8 mouse cellular contexts compared by ENCODE assay signal in the genomic region with DNA sequence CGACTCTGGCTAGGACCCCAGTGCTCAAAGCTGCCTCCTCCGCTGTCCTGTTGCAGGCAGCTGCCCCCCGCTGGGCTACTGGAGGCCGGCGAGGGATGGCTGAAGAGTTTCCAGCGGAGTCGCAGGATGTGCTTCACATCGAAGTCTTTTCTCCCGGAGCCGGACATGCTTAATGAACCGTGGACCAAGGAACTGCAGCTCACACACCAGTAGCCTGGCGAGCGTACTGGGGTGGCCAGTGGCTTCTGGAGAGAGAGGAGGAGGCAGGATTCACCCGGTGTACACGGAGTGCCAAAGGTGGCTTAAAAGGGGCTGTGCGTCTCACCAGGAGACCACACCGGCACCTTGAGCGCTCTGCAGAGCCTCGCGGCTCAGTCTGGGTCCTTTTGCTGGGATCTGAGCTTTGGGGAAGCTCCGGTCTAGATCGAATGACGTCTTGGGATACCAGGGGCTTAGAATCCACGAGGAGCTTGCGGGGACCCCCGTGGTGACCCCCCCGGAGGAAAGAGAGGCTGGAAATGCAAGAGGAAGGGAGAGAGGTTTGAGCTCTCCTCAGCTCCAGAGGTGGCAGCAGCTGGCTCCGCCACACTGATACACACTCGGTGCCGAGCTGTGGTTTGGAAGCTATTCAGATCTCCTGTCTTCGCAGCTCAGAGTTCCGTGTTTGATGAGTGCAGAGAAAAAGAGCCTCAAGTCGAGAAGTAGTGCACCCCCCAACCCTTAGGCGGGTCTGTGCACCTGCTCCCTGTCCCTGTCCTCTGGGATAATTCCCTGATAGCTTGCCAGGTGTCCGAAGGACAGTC. TPM values are rescaled to one million over a fixed set of nuclear protein-coding genes. Genes with fewer than 3 reads are reported as not detected.
DNase-seq lines count a peak whose midpoint lies in the region; ATAC-seq and TF ChIP-seq lines count a peak whose summit lies in the region.

No protein-coding gene starts in this region.

- peaks cover 13% of the 10 kb centered on the region; the same call in 1 of the 2 replicates for H3K4me1 ChIP-seq in E14TG2a.4 (replicated peaks; ENCODE audit: low read depth, low read length)
- H3K4me1 ChIP-seq in embryonic facial prominence, embryonic 14.5 days (ENCODE audit: control insufficient read depth, insufficient read depth, low read length) = no peaks in the 10 kb centered on the region
- H3K4me1 ChIP-seq in intestine, embryonic 15.5 days (replicated peaks) = 0 out of 2 replicates have a peak, but pooled peaks cover 7% of the 10 kb centered on the region

- intact Hi-C loops in gastrocnemius, postnatal 36 days (cut with DNase I) = no loop called here

- H3ac ChIP-seq in myocyte (ENCODE audit: control insufficient read depth, insufficient read length) = no peak overlapping the region

- no peak for TF ChIP-seq POLR2A in myocyte (IDR thresholded peaks at IDR 0.05; ENCODE audit: insufficient read length, low read depth)

- H3K36me3 ChIP-seq in E14TG2a.4 (ENCODE audit: insufficient read depth, low read length) (no peaks in the 10 kb centered on the region), myocyte (ENCODE audit: control insufficient read depth, insufficient read depth) (no peaks in the 10 kb centered on the region)
- H3K36me3 ChIP-seq in embryonic facial prominence, embryonic 14.5 days (ENCODE audit: control insufficient read depth, insufficient read depth, low read length) = no peaks in the 10 kb centered on the region
- H3K36me3 ChIP-seq in intestine, embryonic 15.5 days = no peaks in the 10 kb centered on the region

- H3K27ac ChIP-seq in embryonic facial prominence, embryonic 14.5 days (replicated peaks; ENCODE audit: low read depth, low read length) = no peak overlapping the region
- no peak overlapping the region for H3K27ac ChIP-seq in intestine, embryonic 15.5 days

- under 1% methylated on average over 34 of the region's 35 CpGs for WGBS in embryonic facial prominence, embryonic 14.5 days
- 2% methylated on average over 35 of the region's 35 CpGs for WGBS in intestine, embryonic 15.5 days

- peak; percentile 2 for DNase-seq in gastrocnemius, postnatal 10 days
- DNase-seq in gastrocnemius, postnatal 36 days = no peak
- peak; percentile 42 for DNase-seq in embryonic facial prominence, embryonic 14.5 days (ENCODE audit: low spot score)
- no peak for DNase-seq in adrenal gland, adult 18-20 months (ENCODE audit: low spot score in 2 of 2)
- DNase-seq in kidney, adult 9 months = no peak

- no peaks in the 10 kb centered on the region for H3K79me2 ChIP-seq in myocyte (ENCODE audit: control insufficient read depth, insufficient read depth)

- H3K27me3 ChIP-seq in E14TG2a.4 (ENCODE audit: insufficient read depth, low read length) = peaks cover 30% of the 10 kb centered on the region
- peaks cover 27% of the 10 kb centered on the region for H3K27me3 ChIP-seq in embryonic facial prominence, embryonic 14.5 days (replicated peaks; ENCODE audit: control insufficient read depth, insufficient read depth, low read length)
- peaks cover 13% of the 10 kb centered on the region; the same call in 1 of the 2 replicates for H3K27me3 ChIP-seq in intestine, embryonic 15.5 days (replicated peaks)
- no peaks in the 10 kb centered on the region for H3K27me3 ChIP-seq in myocyte (ENCODE audit: control insufficient read depth, insufficient read depth, insufficient read length)

- H3K9ac ChIP-seq in embryonic facial prominence, embryonic 14.5 days (ENCODE audit: low read depth, low read length) = peak overlapping the region; percentile 59
- H3K9ac ChIP-seq in intestine, embryonic 15.5 days = peak overlapping the region; percentile 34; the same call in 1 of the 2 replicates

- no peak for TF ChIP-seq CTCF in E14TG2a.4 (conservative IDR thresholded peaks at IDR 0.05; ENCODE audit: low read length)

- peak overlapping the region; percentile 91 for H3K4me2 ChIP-seq in embryonic facial prominence, embryonic 14.5 days (ENCODE audit: low read depth, low read length)
- H3K4me2 ChIP-seq in intestine, embryonic 15.5 days (replicated peaks) = peak overlapping the region; percentile 93
- H3K4me2 ChIP-seq in myocyte (ENCODE audit: low read depth) = peak overlapping the region; percentile 60

- H3K4me3 ChIP-seq in E14TG2a.4 (replicated peaks; ENCODE audit: low read length) = peak overlapping the region; percentile 66
- H3K4me3 ChIP-seq in embryonic facial prominence, embryonic 14.5 days (ENCODE audit: low read depth, low read length) = peak overlapping the region; percentile 45
- H3K4me3 ChIP-seq in intestine, embryonic 15.5 days (replicated peaks) = peak overlapping the region; percentile 43
- peak overlapping the region; percentile 2 for H3K4me3 ChIP-seq in myocyte

- no peaks in the 10 kb centered on the region for H3K9me3 ChIP-seq in E14TG2a.4 (ENCODE audit: low read length)
- H3K9me3 ChIP-seq in embryonic facial prominence, embryonic 14.5 days (ENCODE audit: control insufficient read depth, low read length) = no peaks in the 10 kb centered on the region
- no peaks in the 10 kb centered on the region for H3K9me3 ChIP-seq in intestine, embryonic 15.5 days

- peak; percentile 78 for ATAC-seq in embryonic facial prominence, embryonic 14.5 days (ENCODE audit: low read depth)
- ATAC-seq in intestine, embryonic 15.5 days = peak; percentile 75

TF ChIP-seq in myocyte, 11 proteins besides CTCF, POLR2A, EP300 and RAD21:
- TF ChIP-seq POLR2AphosphoS2 (IDR thresholded peaks at IDR 0.05; ENCODE audit: insufficient read length, low read depth) (no peak), TCF12 (IDR thresholded peaks at IDR 0.05; ENCODE audit: insufficient read depth, poor library complexity, severe bottlenecking) (no peak), SRF (IDR thresholded peaks at IDR 0.05; ENCODE audit: control insufficient read depth, insufficient read length, low read depth) (no peak), USF1 (IDR thresholded peaks at IDR 0.05; ENCODE audit: low read depth) (no peak), MAX (IDR thresholded peaks at IDR 0.05; ENCODE audit: low read depth) (no peak), MYOD1 (IDR thresholded peaks at IDR 0.05; ENCODE audit: control insufficient read depth in 1 of 3, insufficient read length in 2 of 3, low read depth in 2 of 3) (no peak), CEBPB (IDR thresholded peaks at IDR 0.05; ENCODE audit: insufficient read depth, poor library complexity, severe bottlenecking) (no peak), TCF3 (IDR thresholded peaks at IDR 0.05; ENCODE audit: insufficient read length, low read depth) (no peak), MYOG (IDR thresholded peaks at IDR 0.05; ENCODE audit: control insufficient read depth in 1 of 3, insufficient read depth in 1 of 3, insufficient read length in 2 of 3, low read depth in 2 of 3) (no peak), REST (IDR thresholded peaks at IDR 0.05; ENCODE audit: insufficient read depth, insufficient read length) (no peak), E2F4 (IDR thresholded peaks at IDR 0.05; ENCODE audit: insufficient read depth) (no peak)

RNA-seq across cellular contexts. Expression of gene Klhl1, which starts 0.6 kb away (rescaled TPM):
- not detected for total RNA-seq in gastrocnemius, postnatal 10 days (2021)
- total RNA-seq in gastrocnemius, postnatal 36 days (2021) = not detected
- 0.24 and 0.26 TPM in 2 replicates for polyA plus RNA-seq in embryonic facial prominence, embryonic 14.5 days (2014; fragmentation: Nextera tagmentation; extraction: Ambion mirVana)
- 0.48 and 0.65 TPM in 2 replicates for polyA plus RNA-seq in intestine, embryonic 15.5 days (2015; fragmentation: Nextera tagmentation; extraction: Ambion mirVana)
- polyA plus RNA-seq in myocyte (2012; fragmentation: generic; extraction: Trizol) = 0.01 TPM
- total RNA-seq in adrenal gland, adult 18-20 months (2021) = not detected

Comparison
In these comparisons a context has a peak if more than half of its experiments do, and no peak if none do; other contexts are left out.
1. DNase-seq: peak in gastrocnemius, postnatal 10 days (single experiment) and embryonic facial prominence, embryonic 14.5 days (single experiment); none in gastrocnemius, postnatal 36 days (0 of 2), adrenal gland, adult 18-20 months (0 of 2) and kidney, adult 9 months (single experiment).
2. H3K4me3 ChIP-seq: peak in every context shown above with its lines; median percentile 66 in E14TG2a.4; 45 in embryonic facial prominence, embryonic 14.5 days; 43 in intestine, embryonic 15.5 days; 2 in myocyte.
3. Peak in every context shown above with its lines, with median percentiles within 50 percentile points of each other: H3K4me2 ChIP-seq.